Mouse (Mus musculus) ZHBTc4 (cell line): ENCODE data around the gene Akr1cl.
A peak's percentile ranks its signal among the peaks of the same experiment; 100 is the strongest.

ENCODE experiments used
- DNase-seq: peaks from one replicate; pipeline ENCODE4 v3.0.0-alpha.2; 2011; ENCODE audit warnings: low read depth, low spot score

Gene Akr1cl

GRCm38 (mm10) chr1:64993206-64993605, 39.4 kb downstream of the Akr1cl start:
- no peak for DNase-seq

- DNase-seq, result no peak
These were observed 44.4 kb downstream of the Akr1cl start for GRCm38 (mm10) chr1:64988176-64988575.

GRCm38 (mm10) chr1:64986120-64986519, 46.4 kb downstream of the Akr1cl start:
- DNase-seq, result peak; percentile 66

GRCm38 (mm10) chr1:64983247-64983646, 49.3 kb downstream of the Akr1cl start:
- no peak for DNase-seq

- no peak for DNase-seq
These were observed 54.2 kb downstream of the Akr1cl start for GRCm38 (mm10) chr1:64978321-64978799.

GRCm38 (mm10) chr1:64975346-64975745, 57.2 kb downstream of the Akr1cl start:
- DNase-seq, result no peak

- no peak for DNase-seq
These were observed 61.9 kb downstream of the Akr1cl start for GRCm38 (mm10) chr1:64970685-64971084.
